Mouse (Mus musculus) limb, embryonic 10.5 days (tissue): ENCODE results near the gene Peak1. TPM values are rescaled to one million over a fixed set of nuclear protein-coding genes. Genes with fewer than 3 reads are reported as not detected.

Source experiments
- DNase-seq: peaks from one replicate; pipeline ENCODE4 v3.0.0-alpha.2; 2017; ENCODE audit warnings: low spot score
- H3K27ac ChIP-seq: fragments of 300-500 bp; sonication (generic); 2 replicates; pipeline ENCODE4 v1.5.1; 2016; ENCODE audit warnings: mild to moderate bottlenecking
- H3K27me3 ChIP-seq: fragments of 300-500 bp; sonication (generic); 2 replicates; pipeline ENCODE4 v1.6.1; 2016; ENCODE audit warnings: low read depth, mild to moderate bottlenecking; ENCODE audit not compliant: poor library complexity, severe bottlenecking
- H3K36me3 ChIP-seq: fragments of 300-500 bp; sonication (generic); 2 replicates; pipeline ENCODE4 v1.6.1; 2016; ENCODE audit warnings: mild to moderate bottlenecking, moderate library complexity
- H3K4me1 ChIP-seq: fragments of 300-500 bp; sonication (generic); 2 replicates; pipeline ENCODE4 v1.6.1; 2016
- H3K4me3 ChIP-seq: fragments of 300-500 bp; sonication (generic); 2 replicates; pipeline ENCODE4 v1.5.1; 2016; ENCODE audit warnings: mild to moderate bottlenecking, moderate library complexity
- H3K9me3 ChIP-seq: fragments of 300-500 bp; sonication (generic); replicated peaks from 2 replicates; pipeline ENCODE4 v1.6.1; 2016; ENCODE audit warnings: mild to moderate bottlenecking
- WGBS: fragments of 180-500 bp; shearing (Covaris S2); methylation state at CpG from one replicate; pipeline ENCODE4 v1.1.7; 2016; 5-methylcytosine and 5-hydroxymethylcytosine counted together
- polyA plus RNA-seq: library from polyadenylated mRNA; unstranded; fragments of >200 nt; fragmentation: Nextera tagmentation; extraction: Ambion mirVana; gene quantifications from 2 replicates; pipeline ENCODE4 v1.2.1, GENCODE M21; 2016

Gene Peak1
- 5.3 and 6.1 TPM in 2 replicates for polyA plus RNA-seq

GRCm38 (mm10) chr9:56417948-56418737 lies at the start of gene Peak1, which contains the start of gene Hmg20a:
Gene Peak1 (minus strand): TSS chr9:56418067.
Gene Hmg20a (plus strand): TSS chr9:56418609.
- H3K4me1 ChIP-seq, result peaks cover 21% of the 10 kb centered on the region
- WGBS, result under 1% methylated on average over 59 of the region's 59 CpGs

GRCm38 (mm10) chr9:56466251-56466650 lies 48.4 kb upstream of the Peak1 start:
- H3K4me1 ChIP-seq, result peaks cover 47% of the 10 kb centered on the region
- H3K4me3 ChIP-seq, result no peak overlapping the region
- no peak for DNase-seq
- no peak overlapping the region for H3K27ac ChIP-seq
- WGBS, result 94% methylated on average over 4 of the region's 4 CpGs
- H3K27me3 ChIP-seq, result no peaks in the 10 kb centered on the region
- H3K9me3 ChIP-seq, result no peaks in the 10 kb centered on the region
- peaks cover 27% of the 10 kb centered on the region for H3K36me3 ChIP-seq

More at GRCm38 (mm10) chr9:56417948-56418737, at the start of gene Peak1, which contains the start of gene Hmg20a:
- no peaks in the 10 kb centered on the region for H3K27me3 ChIP-seq
- peak within 1 kb of the TSS; percentile 81 for H3K4me3 ChIP-seq
- H3K27ac ChIP-seq, result peak within 1 kb of the TSS; percentile 95
- H3K9me3 ChIP-seq, result no peaks in the 10 kb centered on the region
- H3K36me3 ChIP-seq, result no peaks in the 10 kb centered on the region
- DNase-seq, result peak; percentile 99

GRCm38 (mm10) chr9:56464863-56465654 lies 47.2 kb upstream of the Peak1 start:
- no peaks in the 10 kb centered on the region for H3K9me3 ChIP-seq
- 0 out of 2 replicates have a peak overlapping the region, but pooled peaks have one; percentile 30 for H3K27ac ChIP-seq
- peaks cover 24% of the 10 kb centered on the region for H3K36me3 ChIP-seq
- no peaks in the 10 kb centered on the region for H3K27me3 ChIP-seq
- H3K4me1 ChIP-seq, result peaks cover 42% of the 10 kb centered on the region
- no peak for DNase-seq
- 33% methylated on average over 23 of the region's 23 CpGs for WGBS
- no peak overlapping the region for H3K4me3 ChIP-seq

GRCm38 (mm10) chr9:56463686-56464515 lies 46.0 kb upstream of the Peak1 start:
- peaks cover 36% of the 10 kb centered on the region for H3K4me1 ChIP-seq
- H3K27me3 ChIP-seq, result no peaks in the 10 kb centered on the region
- WGBS, result 55% methylated on average over 4 of the region's 4 CpGs
- no peak overlapping the region for H3K4me3 ChIP-seq
- no peak overlapping the region for H3K27ac ChIP-seq
- H3K36me3 ChIP-seq, result peaks cover 14% of the 10 kb centered on the region
- no peak for DNase-seq
- H3K9me3 ChIP-seq, result no peaks in the 10 kb centered on the region

- no peak for DNase-seq
- no peaks in the 10 kb centered on the region for H3K27me3 ChIP-seq
- 93% methylated on average over 2 of the region's 2 CpGs for WGBS
- no peak overlapping the region for H3K27ac ChIP-seq
- H3K4me1 ChIP-seq, result peaks cover 36% of the 10 kb centered on the region
- no peaks in the 10 kb centered on the region for H3K9me3 ChIP-seq
- peaks cover 7% of the 10 kb centered on the region for H3K36me3 ChIP-seq
- no peak overlapping the region for H3K4me3 ChIP-seq
Measured at GRCm38 (mm10) chr9:56463046-56463445, 45.2 kb upstream of the Peak1 start.

- Histone ChIP-seq H3K36me3 (peaks cover 3% of the 10 kb centered on the region), H3K9me3 (no peaks in the 10 kb centered on the region), H3K27ac (no peak overlapping the region), H3K27me3 (no peaks in the 10 kb centered on the region), H3K4me3 (no peak overlapping the region), H3K4me1 (peaks cover 34% of the 10 kb centered on the region)
- no peak for DNase-seq
- 94% methylated on average over 1 of the region's 1 CpGs for WGBS
Measured at GRCm38 (mm10) chr9:56462606-56463005, 44.7 kb upstream of the Peak1 start.

- WGBS, result 80% methylated on average over 5 of the region's 5 CpGs
- no peak overlapping the region for H3K4me3 ChIP-seq
- no peaks in the 10 kb centered on the region for H3K9me3 ChIP-seq
- H3K4me1 ChIP-seq, result peaks cover 24% of the 10 kb centered on the region
- no peak for DNase-seq
- H3K36me3 ChIP-seq, result no peaks in the 10 kb centered on the region; the same call in none of the 2 replicates
- no peaks in the 10 kb centered on the region for H3K27me3 ChIP-seq
- no peak overlapping the region for H3K27ac ChIP-seq
Measured at GRCm38 (mm10) chr9:56460987-56461386, 43.1 kb upstream of the Peak1 start.

- 91% methylated on average over 3 of the region's 3 CpGs for WGBS
- Histone ChIP-seq H3K4me3 (no peak overlapping the region), H3K9me3 (no peaks in the 10 kb centered on the region), H3K27ac (no peak overlapping the region), H3K36me3 (peaks cover 5% of the 10 kb centered on the region; the same call in 1 of the 2 replicates), H3K27me3 (no peaks in the 10 kb centered on the region), H3K4me1 (no peaks in the 10 kb centered on the region)
- DNase-seq, result no peak
Measured at GRCm38 (mm10) chr9:56456426-56456825, 38.6 kb upstream of the Peak1 start.

- Histone ChIP-seq H3K4me3 (no peak overlapping the region), H3K27ac (no peak overlapping the region), H3K9me3 (no peaks in the 10 kb centered on the region), H3K36me3 (peaks cover 9% of the 10 kb centered on the region), H3K27me3 (no peaks in the 10 kb centered on the region), H3K4me1 (no peaks in the 10 kb centered on the region)
- 89% methylated on average over 2 of the region's 2 CpGs for WGBS
- DNase-seq, result no peak
Measured at GRCm38 (mm10) chr9:56453038-56453815, 35.4 kb upstream of the Peak1 start.

GRCm38 (mm10) chr9:56451570-56451969 lies 33.7 kb upstream of the Peak1 start:
- Histone ChIP-seq H3K27me3 (no peaks in the 10 kb centered on the region), H3K36me3 (peaks cover 9% of the 10 kb centered on the region), H3K27ac (no peak overlapping the region), H3K4me3 (no peak overlapping the region), H3K4me1 (no peaks in the 10 kb centered on the region), H3K9me3 (no peaks in the 10 kb centered on the region)
- WGBS, result 96% methylated on average over 6 of the region's 6 CpGs
- DNase-seq, result no peak

- H3K27me3 ChIP-seq, result no peaks in the 10 kb centered on the region
- 86% methylated on average over 7 of the region's 7 CpGs for WGBS
- H3K9me3 ChIP-seq, result no peaks in the 10 kb centered on the region
- no peak overlapping the region for H3K27ac ChIP-seq
- H3K4me3 ChIP-seq, result no peak overlapping the region
- H3K36me3 ChIP-seq, result no peaks in the 10 kb centered on the region
- DNase-seq, result no peak
- no peaks in the 10 kb centered on the region for H3K4me1 ChIP-seq
Measured at GRCm38 (mm10) chr9:56439699-56440098, 21.8 kb upstream of the Peak1 start.
